Mouse (Mus musculus) kidney, embryonic 14.5 days (tissue): ENCODE measurements around the gene Ier2. TPM values are rescaled to one million over a fixed set of nuclear protein-coding genes. Genes with fewer than 3 reads are reported as not detected.
A peak's percentile ranks its signal among the peaks of the same experiment; 100 is the strongest.
"Not testable (repeated sequence)": the region's sequence is repeated elsewhere in the genome, so short reads cannot be mapped to it uniquely, and the experiment has no call there.

Experiments used
- ATAC-seq: fragments of 200-750 bp; cut with Nextera tagmentation; 2 replicates; pipeline ENCODE4 v1.8.0; 2017; ENCODE audit warnings: moderate number of reproducible peaks, mild to moderate bottlenecking, moderate TSS enrichment, moderate library complexity; ENCODE audit not compliant: low FRiP score, low TSS enrichment
- H3K27ac ChIP-seq: fragments of 300-500 bp; sonication (generic); 2 replicates; pipeline ENCODE4 v1.5.1; 2014; ENCODE audit warnings: low read depth, mild to moderate bottlenecking, low read length, moderate library complexity, mixed read lengths
- H3K27me3 ChIP-seq: fragments of 300-500 bp; sonication (generic); 2 replicates; pipeline ENCODE4 v1.6.1; 2014; ENCODE audit warnings: mild to moderate bottlenecking, low read length; ENCODE audit not compliant: control insufficient read depth, insufficient read depth
- H3K36me3 ChIP-seq: fragments of 300-500 bp; sonication (generic); 2 replicates; pipeline ENCODE4 v1.6.1; 2014; ENCODE audit warnings: low read length, mixed read lengths; ENCODE audit not compliant: control insufficient read depth, insufficient read depth
- H3K4me1 ChIP-seq: fragments of 300-500 bp; sonication (generic); 2 replicates; pipeline ENCODE4 v1.6.1; 2014; ENCODE audit warnings: low read length, mixed read lengths; ENCODE audit not compliant: control insufficient read depth, insufficient read depth
- H3K4me2 ChIP-seq: fragments of 300-500 bp; sonication (generic); replicated peaks from 2 replicates; pipeline ENCODE4 v1.6.1; 2014; ENCODE audit warnings: low read depth, mild to moderate bottlenecking, low read length
- H3K4me3 ChIP-seq: fragments of 300-500 bp; sonication (generic); 2 replicates; pipeline ENCODE4 v1.5.1; 2014; ENCODE audit warnings: mild to moderate bottlenecking, low read length
- H3K9ac ChIP-seq: fragments of 300-500 bp; sonication (generic); 2 replicates; pipeline ENCODE4 v1.6.1; 2014; ENCODE audit warnings: low read depth, mild to moderate bottlenecking, low read length, moderate library complexity
- H3K9me3 ChIP-seq: fragments of 300-500 bp; sonication (generic); 2 replicates; pipeline ENCODE4 v1.6.1; 2016; ENCODE audit warnings: low read length; ENCODE audit not compliant: control insufficient read depth
- WGBS: fragments of 180-500 bp; shearing (Covaris S2); extraction: QIAGEN DNeasy Blood & Tissue Kit; methylation state at CpG from one replicate; pipeline ENCODE4 v1.1.7; 2014; 5-methylcytosine and 5-hydroxymethylcytosine counted together
- polyA plus RNA-seq: library from polyadenylated mRNA; unstranded; fragments of >200 nt; fragmentation: Nextera tagmentation; extraction: Ambion mirVana; gene quantifications from 2 replicates; pipeline ENCODE4 v1.2.1, GENCODE M21; 2014

Gene Ier2
- polyA plus RNA-seq, 1 experiment from 2014 or later, result 81.9 TPM

- H3K9me3 ChIP-seq, result no peaks in the 10 kb centered on the region
- H3K27ac ChIP-seq, result peak overlapping the region; percentile 92
- peak overlapping the region; percentile 91 for H3K4me3 ChIP-seq
- WGBS, result under 1% methylated on average over 55 of the region's 62 CpGs
- H3K4me2 ChIP-seq, result peak overlapping the region; percentile 84
- peaks cover 28% of the 10 kb centered on the region; the same call in 1 of the 2 replicates for H3K36me3 ChIP-seq
- H3K9ac ChIP-seq, result peak overlapping the region; percentile 97
- H3K4me1 ChIP-seq, result peaks cover 25% of the 10 kb centered on the region
- ATAC-seq, result peak; percentile 45
- H3K27me3 ChIP-seq, result no peaks in the 10 kb centered on the region
Measured at GRCm38 (mm10) chr8:84687003-84687704, 24.5 kb upstream of the Ier2 start.

GRCm38 (mm10) chr8:84686191-84687002 lies 23.7 kb upstream of the Ier2 start, which contains the start of gene Trmt1:
TSS of gene Trmt1 (plus strand) at chr8:84686307.
- no peaks in the 10 kb centered on the region for H3K27me3 ChIP-seq
- H3K4me1 ChIP-seq, result peaks cover 25% of the 10 kb centered on the region
- H3K4me3 ChIP-seq, result peak within 1 kb of the TSS; percentile 91
- peak within 1 kb of the TSS; percentile 92; the same call in 1 of the 2 replicates for H3K27ac ChIP-seq
- peak within 1 kb of the TSS; percentile 84 for H3K4me2 ChIP-seq
- 10% methylated on average over 20 of the region's 20 CpGs for WGBS
- ATAC-seq, result peak; percentile 18
- H3K9me3 ChIP-seq, result no peaks in the 10 kb centered on the region
- peak within 1 kb of the TSS; percentile 97 for H3K9ac ChIP-seq
- H3K36me3 ChIP-seq, result peaks cover 29% of the 10 kb centered on the region; the same call in 1 of the 2 replicates

GRCm38 (mm10) chr8:84684537-84684936 lies 21.9 kb upstream of the Ier2 start:
- no peaks in the 10 kb centered on the region for H3K9me3 ChIP-seq
- peaks cover 33% of the 10 kb centered on the region; the same call in 1 of the 2 replicates for H3K36me3 ChIP-seq
- 80% methylated on average over 3 of the region's 3 CpGs for WGBS
- no peak overlapping the region for H3K4me3 ChIP-seq
- ATAC-seq, result no peak
- H3K4me2 ChIP-seq, result no peak overlapping the region
- no peak overlapping the region for H3K27ac ChIP-seq
- H3K9ac ChIP-seq, result no peak overlapping the region
- H3K4me1 ChIP-seq, result peaks cover 18% of the 10 kb centered on the region
- no peaks in the 10 kb centered on the region for H3K27me3 ChIP-seq

GRCm38 (mm10) chr8:84682257-84682656 lies 19.6 kb upstream of the Ier2 start:
- Histone ChIP-seq H3K4me3 (no peak overlapping the region), H3K4me1 (peaks cover 18% of the 10 kb centered on the region), H3K9me3 (no peaks in the 10 kb centered on the region), H3K36me3 (peaks cover 36% of the 10 kb centered on the region; the same call in 1 of the 2 replicates), H3K9ac (no peak overlapping the region), H3K4me2 (no peak overlapping the region), H3K27ac (no peak overlapping the region), H3K27me3 (no peaks in the 10 kb centered on the region)
- 82% methylated on average over 2 of the region's 2 CpGs for WGBS
- ATAC-seq, result no peak

- Histone ChIP-seq H3K4me3 (no peak overlapping the region), H3K27ac (no peak overlapping the region), H3K4me1 (peaks cover 18% of the 10 kb centered on the region), H3K9ac (no peak overlapping the region), H3K36me3 (peaks cover 39% of the 10 kb centered on the region; the same call in 1 of the 2 replicates), H3K27me3 (no peaks in the 10 kb centered on the region), H3K4me2 (no peak overlapping the region), H3K9me3 (no peaks in the 10 kb centered on the region)
- ATAC-seq, result no peak
- 89% methylated on average over 2 of the region's 2 CpGs for WGBS
Measured at GRCm38 (mm10) chr8:84681476-84681875, 18.8 kb upstream of the Ier2 start.

GRCm38 (mm10) chr8:84677305-84677704 lies 14.7 kb upstream of the Ier2 start:
- H3K9me3 ChIP-seq, result no peaks in the 10 kb centered on the region
- 94% methylated on average over 5 of the region's 5 CpGs for WGBS
- no peaks in the 10 kb centered on the region for H3K4me1 ChIP-seq
- ATAC-seq, result no peak
- no peak overlapping the region for H3K27ac ChIP-seq
- peaks cover 64% of the 10 kb centered on the region for H3K36me3 ChIP-seq
- H3K9ac ChIP-seq, result no peak overlapping the region
- no peaks in the 10 kb centered on the region for H3K27me3 ChIP-seq
- no peak overlapping the region for H3K4me2 ChIP-seq
- no peak overlapping the region for H3K4me3 ChIP-seq

- H3K27ac ChIP-seq, H3K27me3 ChIP-seq, H3K4me3 ChIP-seq, H3K9me3 ChIP-seq, H3K4me2 ChIP-seq, H3K4me1 ChIP-seq, H3K9ac ChIP-seq: not testable (repeated sequence)
- H3K36me3 ChIP-seq, result peaks cover 43% of the 10 kb centered on the region
- peak; percentile 33; the same call in 1 of the 2 replicates for ATAC-seq
- WGBS, result 78% methylated on average over 5 of the region's 5 CpGs
Measured at GRCm38 (mm10) chr8:84670295-84671006, 7.8 kb upstream of the Ier2 start.

- H3K4me2 ChIP-seq, result no peak overlapping the region
- H3K4me1 ChIP-seq, result 0 out of 2 replicates have a peak, but pooled peaks cover 8% of the 10 kb centered on the region
- 75% methylated on average over 6 of the region's 6 CpGs for WGBS
- H3K27me3 ChIP-seq, result no peaks in the 10 kb centered on the region
- no peak overlapping the region for H3K27ac ChIP-seq
- no peaks in the 10 kb centered on the region for H3K9me3 ChIP-seq
- H3K4me3 ChIP-seq, result no peak overlapping the region
- no peak overlapping the region for H3K9ac ChIP-seq
- H3K36me3 ChIP-seq, result peaks cover 28% of the 10 kb centered on the region
- ATAC-seq, result no peak
Measured at GRCm38 (mm10) chr8:84668731-84669485, 6.3 kb upstream of the Ier2 start.
